Mouse (Mus musculus) urinary bladder, postnatal 4 days (tissue): ENCODE results near the gene Rnf220.
"Not testable (repeated sequence)": the region's sequence is repeated elsewhere in the genome, so short reads cannot be mapped to it uniquely, and the experiment has no call there.

Experiments
- DNase-seq, 2 experiments: peaks; one replicate each; pipeline ENCODE4 v3.0.0; 2021 to 2022; ENCODE audit warnings: low spot score in 2 of 2

Rnf220 gene

GRCm38 (mm10) chr4:117267831-117268437, 228.9 kb downstream of the Rnf220 start:
- DNase-seq, result no peak

DNA sequence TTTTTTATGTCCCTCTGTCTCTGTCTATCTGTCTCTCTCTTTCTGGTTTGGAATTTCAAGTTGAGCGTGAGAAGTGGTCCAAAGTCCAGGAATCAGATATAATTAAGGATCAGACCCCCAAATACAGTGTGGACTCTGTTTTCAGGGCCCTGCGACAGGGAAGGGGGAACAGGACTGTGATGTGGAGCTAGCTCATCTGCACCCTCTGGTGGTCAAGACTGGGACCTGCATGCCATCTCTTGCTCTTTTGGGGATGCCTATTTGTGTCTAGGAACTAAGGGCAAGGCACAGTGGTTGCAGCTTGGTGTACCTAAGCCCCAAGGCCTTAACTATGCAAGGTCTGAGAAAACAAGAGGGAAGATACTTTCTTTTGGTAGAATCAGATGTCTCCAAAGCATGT, 229.6 kb downstream of the Rnf220 start:
- DNase-seq, result peak in 1 of 2 experiments; percentile 48

DNA sequence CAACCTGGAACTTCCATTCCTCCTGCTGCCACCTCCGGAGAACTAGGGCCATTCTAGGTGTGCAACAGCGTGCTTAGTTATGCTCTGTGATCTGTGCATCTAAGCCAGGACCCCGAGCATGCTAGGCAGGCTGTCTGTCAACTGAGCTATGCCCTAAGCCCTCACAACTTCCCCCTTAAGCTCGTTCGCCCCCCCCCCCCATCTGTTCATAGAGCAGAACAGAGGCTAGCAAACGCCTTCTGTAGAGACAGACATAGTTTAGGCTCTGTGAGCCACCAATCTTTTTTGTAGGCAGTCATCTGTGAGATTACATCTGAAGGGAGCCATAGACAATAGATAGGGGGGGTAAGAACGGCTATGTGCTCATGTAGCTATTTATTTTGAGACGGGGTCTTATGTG, 233.9 kb downstream of the Rnf220 start:
- no peak for DNase-seq

GRCm38 (mm10) chr4:117262101-117262913, 234.5 kb downstream of the Rnf220 start:
- no peak for DNase-seq

DNA sequence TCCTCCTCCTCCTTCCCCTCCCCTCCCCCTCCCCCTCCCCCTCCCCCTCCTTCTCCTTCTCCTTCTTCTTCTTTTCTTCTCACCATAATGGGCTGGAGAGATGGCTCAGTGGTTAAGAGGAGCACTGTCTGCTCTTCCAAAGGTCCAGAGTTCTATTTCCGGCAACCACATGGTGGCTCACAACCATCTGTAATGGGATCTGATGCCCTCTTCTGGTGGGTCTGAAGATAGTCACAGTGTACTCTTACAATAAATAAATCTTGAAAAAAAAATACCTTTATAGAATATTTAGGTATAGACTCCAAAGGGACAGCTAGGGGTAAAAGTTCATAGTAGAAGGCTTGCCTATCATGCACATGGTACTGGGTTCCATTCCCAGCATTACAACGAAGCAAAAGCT, 235.6 kb downstream of the Rnf220 start:
- no peak for DNase-seq

DNA sequence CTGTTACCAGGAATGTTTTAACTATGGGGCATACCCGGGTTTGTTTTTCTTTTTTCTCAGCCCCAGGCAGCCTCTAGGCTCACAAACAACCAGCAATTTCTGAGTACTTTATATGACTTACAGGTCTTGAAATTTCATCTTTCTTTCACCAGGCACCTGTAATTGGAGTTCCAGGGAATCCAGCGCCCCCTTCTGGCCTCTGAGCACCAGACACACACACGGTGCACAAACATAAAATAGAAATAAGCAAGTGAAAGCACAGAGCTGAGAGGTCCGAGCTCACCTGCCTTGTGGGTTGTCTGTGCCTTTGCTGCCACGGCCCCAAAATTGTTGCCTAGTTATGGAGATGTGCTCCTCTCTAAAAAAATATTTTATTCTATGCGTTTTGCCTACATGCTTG, 236.9 kb downstream of the Rnf220 start:
- not testable (repeated sequence) for DNase-seq

GRCm38 (mm10) chr4:117254672-117255071, 242.2 kb downstream of the Rnf220 start:
- no peak for DNase-seq

GRCm38 (mm10) chr4:117254017-117254627, 242.7 kb downstream of the Rnf220 start:
- no peak for DNase-seq

GRCm38 (mm10) chr4:117253218-117254016, 243.4 kb downstream of the Rnf220 start:
- no peak for DNase-seq

DNA sequence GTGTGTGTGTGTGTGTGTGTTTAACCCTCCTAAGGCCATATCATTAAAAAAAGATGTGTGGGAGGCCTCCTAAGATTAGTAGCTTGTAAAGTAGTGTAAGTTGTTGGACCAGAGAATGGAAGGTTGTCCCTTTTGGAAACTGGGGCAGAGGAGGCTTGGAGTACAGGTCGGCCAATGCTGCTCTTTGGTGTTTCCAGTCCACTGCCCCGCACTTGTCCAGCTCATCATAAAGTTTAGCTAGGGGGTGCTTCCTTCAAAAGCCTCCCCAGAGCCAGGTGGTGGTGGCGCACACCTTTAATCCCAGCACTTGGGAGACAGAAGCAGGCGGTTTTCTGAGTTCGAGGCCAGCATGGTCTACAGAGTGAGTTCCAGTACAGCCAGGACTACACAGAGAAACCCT, 244.1 kb downstream of the Rnf220 start:
- DNase-seq, result no peak

DNA sequence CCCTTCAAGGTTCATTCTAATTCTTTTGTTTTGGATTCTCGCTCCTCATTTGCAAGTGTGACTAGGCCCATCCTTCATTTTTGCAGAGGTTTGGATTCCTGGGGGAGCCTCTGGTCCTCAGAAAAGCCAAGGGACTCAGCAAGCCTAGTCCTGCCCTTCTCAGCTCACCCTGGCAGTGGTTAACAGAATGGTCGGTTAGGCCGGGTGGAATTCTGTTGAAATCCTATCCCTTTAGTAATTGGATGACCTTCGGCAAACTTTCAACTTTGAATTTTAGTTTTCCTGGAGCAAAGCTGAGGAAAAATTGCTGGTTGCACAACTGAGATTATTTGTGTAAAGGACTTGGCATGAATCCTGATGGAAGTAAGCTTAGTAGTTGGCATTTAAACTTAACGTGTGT, 244.5 kb downstream of the Rnf220 start:
- DNase-seq, result no peak

GRCm38 (mm10) chr4:117251801-117252316, 245.0 kb downstream of the Rnf220 start, which contains the start of the genes Tmem53 and Armh1:
TSS of gene Tmem53 (plus strand) at chr4:117251951.
TSS of gene Armh1 (minus strand) at chr4:117252125.
- peak; percentile 92 for DNase-seq

- no peak for DNase-seq
These were observed 245.9 kb downstream of the Rnf220 start for GRCm38 (mm10) chr4:117250982-117251381.

GRCm38 (mm10) chr4:117240867-117241266, 256.0 kb downstream of the Rnf220 start:
- no peak for DNase-seq

DNA sequence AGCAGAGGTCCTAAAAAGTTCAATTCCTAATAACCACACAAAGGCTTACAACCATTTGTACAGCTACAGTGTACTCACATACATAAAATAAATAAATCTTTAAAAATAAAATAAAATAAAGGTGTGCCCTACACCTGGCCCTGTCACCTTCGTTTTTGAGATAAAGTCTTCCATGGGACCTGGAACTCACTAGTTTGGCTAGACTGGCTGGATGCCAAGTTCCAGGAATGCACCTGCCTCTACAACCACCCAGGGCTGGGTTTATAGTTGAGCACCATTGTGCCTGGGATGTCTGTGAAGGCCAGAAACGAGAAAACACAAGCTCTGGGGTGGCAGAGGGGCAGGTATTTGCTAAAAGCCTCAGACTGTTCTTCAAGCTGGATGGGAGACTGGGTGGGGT, 257.7 kb downstream of the Rnf220 start:
- DNase-seq, result no peak

DNA sequence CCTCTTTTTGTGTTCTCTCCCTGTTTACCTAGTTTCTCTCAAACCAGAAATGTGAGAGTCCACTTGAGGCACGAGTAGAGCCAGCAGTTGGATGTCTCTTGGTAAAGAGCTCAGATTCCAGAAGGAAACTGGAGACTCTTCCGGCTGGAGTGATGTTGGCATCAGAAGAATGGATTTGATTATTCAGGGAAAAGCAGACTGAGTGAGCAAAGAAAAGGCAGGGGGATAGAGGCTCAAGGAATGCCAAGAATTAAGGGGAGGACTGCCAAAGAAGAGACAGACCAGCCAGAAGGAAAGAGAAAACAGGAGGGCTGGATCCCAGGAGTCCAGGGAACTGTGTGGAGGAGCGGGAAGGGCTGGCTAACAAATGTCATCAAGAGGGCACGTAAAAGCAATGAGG, 261.0 kb downstream of the Rnf220 start:
- no peak for DNase-seq

DNA sequence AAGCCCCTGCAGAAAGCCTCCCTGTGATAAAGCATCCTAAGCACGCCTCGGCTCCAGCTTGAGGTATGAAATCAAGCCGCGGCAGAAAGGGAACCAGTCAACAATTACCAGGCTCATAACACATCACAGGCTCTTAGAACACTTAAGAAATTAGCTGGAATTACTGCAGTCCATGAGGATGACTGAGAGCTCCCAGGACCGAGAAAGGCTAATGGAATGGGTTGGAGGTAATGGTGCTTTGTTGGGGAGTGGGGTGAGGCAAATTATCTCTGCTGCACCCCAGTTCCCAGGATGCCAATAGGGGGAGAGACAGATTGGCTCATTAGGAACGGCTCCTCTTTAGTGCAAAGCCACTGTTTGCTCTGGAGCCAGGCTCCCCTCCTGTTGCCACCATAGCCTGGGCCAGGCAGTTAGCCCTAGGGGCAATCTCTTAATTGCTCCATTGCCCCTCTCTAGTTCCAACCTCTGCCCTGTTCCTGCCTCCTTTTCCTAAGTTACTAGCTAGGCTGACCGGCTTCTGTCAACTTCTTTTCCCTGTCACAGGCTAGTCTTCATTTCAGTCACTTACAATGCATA, 262.6 kb downstream of the Rnf220 start:
- DNase-seq, result no peak

- no peak for DNase-seq
These were observed 265.6 kb downstream of the Rnf220 start for GRCm38 (mm10) chr4:117231208-117231607.

DNA sequence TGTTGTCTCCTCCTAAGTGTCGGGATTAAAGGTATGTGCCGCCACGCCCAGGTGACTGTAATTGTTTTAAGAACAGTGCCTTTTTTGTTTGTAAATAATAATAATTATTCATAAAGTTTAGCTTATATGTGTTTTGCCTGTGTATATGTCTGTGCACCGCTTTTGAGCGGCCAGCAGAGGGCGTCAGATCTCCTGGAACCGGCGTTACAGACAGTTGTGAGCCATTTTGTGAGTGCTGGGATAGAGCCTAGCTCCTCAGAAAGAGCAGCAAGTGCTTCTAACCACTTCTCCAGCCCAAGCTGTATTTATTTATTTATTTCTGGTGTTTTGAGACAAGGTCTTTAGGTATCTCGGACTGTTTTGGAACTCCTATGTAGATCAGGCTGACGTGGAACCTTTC, 266.5 kb downstream of the Rnf220 start:
- no peak for DNase-seq

GRCm38 (mm10) chr4:117229590-117229989, 267.3 kb downstream of the Rnf220 start:
- no peak for DNase-seq

GRCm38 (mm10) chr4:117225250-117225649, 271.6 kb downstream of the Rnf220 start:
- no peak for DNase-seq
